Mouse (Mus musculus): ENCODE results near the gene Ccs.
"Not testable (repeated sequence)": the region's sequence is repeated elsewhere in the genome, so short reads cannot be mapped to it uniquely, and the experiment has no call there.

The Ccs gene

GRCm38 (mm10) chr19:4836096-4836495, 3.0 kb downstream of the Ccs start:
- no peak for DNase-seq (ENCODE audit: low spot score in 2 of 2)

GRCm38 (mm10) chr19:4833977-4834376, 5.2 kb downstream of the Ccs start:
- no peak for DNase-seq (ENCODE audit: low spot score in 2 of 2)

GRCm38 (mm10) chr19:4829156-4829555, 10.0 kb downstream of the Ccs start:
- DNase-seq (ENCODE audit: low spot score in 2 of 2) = peak in 1 of 2 experiments; percentile 39

GRCm38 (mm10) chr19:4828444-4829114, 10.6 kb downstream of the Ccs start:
- DNase-seq (ENCODE audit: low spot score in 2 of 2) = no peak

GRCm38 (mm10) chr19:4820678-4821303, 18.3 kb downstream of the Ccs start:
- peak; percentile 69 to 70 for DNase-seq (ENCODE audit: low spot score in 2 of 2)

- no peak for DNase-seq (ENCODE audit: low spot score in 2 of 2)
These were observed 21.8 kb downstream of the Ccs start for GRCm38 (mm10) chr19:4817182-4817835.

GRCm38 (mm10) chr19:4813015-4813414, 26.1 kb downstream of the Ccs start:
- DNase-seq (ENCODE audit: low spot score in 2 of 2) = no peak

GRCm38 (mm10) chr19:4812334-4812949, 26.7 kb downstream of the Ccs start:
- DNase-seq (ENCODE audit: low spot score in 2 of 2) = not testable (repeated sequence)

GRCm38 (mm10) chr19:4811909-4812242, 27.3 kb downstream of the Ccs start:
- DNase-seq (ENCODE audit: low spot score in 2 of 2) = no peak

- peak; percentile 97 to 98 for DNase-seq (ENCODE audit: low spot score in 2 of 2)
These were observed 27.8 kb downstream of the Ccs start, which contains the start of the genes Gm21992 and Rbm14 for GRCm38 (mm10) chr19:4811063-4811908. Gene Gm21992 (minus strand): TSS chr19:4811612. Gene Rbm14 (minus strand): TSS chr19:4811634.

GRCm38 (mm10) chr19:4810746-4811062, 28.4 kb downstream of the Ccs start:
- no peak for DNase-seq (ENCODE audit: low spot score in 2 of 2)

GRCm38 (mm10) chr19:4810309-4810708, 28.8 kb downstream of the Ccs start:
- no peak for DNase-seq (ENCODE audit: low spot score in 2 of 2)

GRCm38 (mm10) chr19:4803283-4803682, 35.8 kb downstream of the Ccs start:
- DNase-seq (ENCODE audit: low spot score in 2 of 2) = no peak

- no peak for DNase-seq (ENCODE audit: low spot score in 2 of 2)
These were observed 36.4 kb downstream of the Ccs start for GRCm38 (mm10) chr19:4802691-4803091.

- DNase-seq (ENCODE audit: low spot score in 2 of 2) = no peak
These were observed 40.0 kb downstream of the Ccs start for GRCm38 (mm10) chr19:4799083-4799482.

- no peak for DNase-seq (ENCODE audit: low spot score in 2 of 2)
These were observed 41.3 kb downstream of the Ccs start for GRCm38 (mm10) chr19:4797846-4798245.

- no peak for DNase-seq (ENCODE audit: low spot score in 2 of 2)
These were observed 43.2 kb downstream of the Ccs start for GRCm38 (mm10) chr19:4795929-4796328.

- peak; percentile 97 to 98 for DNase-seq (ENCODE audit: low spot score in 2 of 2)
These were observed 45.2 kb downstream of the Ccs start, which contains the start of gene Rbm4 for GRCm38 (mm10) chr19:4793831-4794422. Gene Rbm4 (minus strand): TSS chr19:4793901.

- no peak for DNase-seq (ENCODE audit: low spot score in 2 of 2)
These were observed 45.8 kb downstream of the Ccs start for GRCm38 (mm10) chr19:4793281-4793830.

- DNase-seq (ENCODE audit: low spot score in 2 of 2) = no peak
These were observed 52.8 kb downstream of the Ccs start for GRCm38 (mm10) chr19:4786313-4786712.

GRCm38 (mm10) chr19:4785206-4785605, 53.9 kb downstream of the Ccs start:
- no peak for DNase-seq (ENCODE audit: low spot score in 2 of 2)
